Mouse (Mus musculus) cerebellum, postnatal 25 days (tissue): ENCODE results near the gene Hoxa3.
A peak's percentile ranks its signal among the peaks of the same experiment; 100 is the strongest.

ENCODE experiments used
- DNase-seq, 2 experiments: peaks; one replicate each; pipeline ENCODE4 v3.0.0; 2021; ENCODE audit warnings: mixed read lengths in 2 of 2

Gene Hoxa3

DNA sequence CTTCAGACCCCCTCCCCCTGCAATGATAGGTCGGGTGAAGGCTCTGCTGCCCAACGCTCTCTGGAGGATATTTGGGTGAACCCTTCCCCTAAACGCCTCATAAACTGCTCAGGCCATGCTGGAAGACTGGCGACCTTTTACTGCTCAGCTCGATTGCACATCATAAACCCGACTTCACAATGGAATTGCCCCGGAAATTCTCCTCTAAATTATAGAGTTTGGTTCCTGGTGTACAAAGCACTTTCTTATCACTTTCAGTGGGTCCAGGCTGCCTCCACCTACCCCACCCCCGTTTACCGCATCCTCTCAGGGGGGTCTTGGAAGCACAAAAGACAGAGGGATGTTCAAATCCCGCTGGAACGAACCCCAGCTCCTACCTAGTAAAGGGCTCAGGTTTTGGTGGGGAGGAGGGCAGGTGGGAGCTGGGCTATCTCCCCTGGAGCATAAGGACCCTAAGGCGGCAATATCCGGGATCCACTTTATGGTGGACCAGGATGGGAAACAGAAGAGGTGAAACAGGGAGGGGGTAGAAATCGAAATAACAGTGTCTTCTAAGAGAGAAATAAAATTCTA is 5.6 kb upstream of the Hoxa3 start:
- DNase-seq: no peak

DNA sequence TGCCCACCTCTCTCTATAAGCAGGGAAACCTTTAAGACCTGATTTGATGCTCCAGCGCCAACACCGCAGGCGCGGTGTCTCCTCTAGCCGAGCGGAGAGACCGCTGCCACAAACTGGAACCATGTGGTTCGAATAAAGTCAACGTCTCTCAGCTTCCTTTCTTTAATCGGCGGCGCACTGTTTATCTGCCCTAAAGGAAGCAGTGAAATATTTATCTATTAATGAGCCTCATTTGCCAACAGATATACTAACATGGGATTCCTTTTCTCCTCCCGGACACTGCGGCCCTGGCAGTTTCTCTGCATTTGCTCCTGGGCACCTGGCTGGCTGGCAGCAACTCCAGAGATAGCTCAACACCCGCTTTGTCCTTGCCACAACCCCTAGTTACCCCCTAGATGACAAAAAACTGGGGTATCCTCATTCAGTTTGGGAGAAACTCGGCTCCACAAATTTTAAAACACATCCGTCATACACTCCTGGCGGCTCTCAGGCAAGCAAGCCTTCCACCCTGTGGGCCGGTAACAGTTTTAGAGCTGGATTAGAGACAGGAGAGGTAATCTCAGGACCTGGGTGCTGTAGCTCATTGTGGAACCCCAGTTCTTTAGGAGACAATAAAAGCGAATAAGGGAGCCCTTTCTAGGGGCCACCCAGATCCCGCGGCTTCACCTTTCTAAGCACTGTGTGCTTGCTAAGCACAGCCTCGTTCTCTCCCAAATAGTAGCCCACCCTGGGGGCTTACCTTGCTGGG is 4.9 kb upstream of the Hoxa3 start:
- no peak for DNase-seq

GRCm38 (mm10) chr6:52217459-52217768 is 4.3 kb upstream of the Hoxa3 start:
- no peak for DNase-seq

- no peak for DNase-seq
These were observed 3.7 kb upstream of the Hoxa3 start for GRCm38 (mm10) chr6:52216691-52217458.

- DNase-seq: no peak
These were observed 2.8 kb upstream of the Hoxa3 start for GRCm38 (mm10) chr6:52215771-52216535.

DNA sequence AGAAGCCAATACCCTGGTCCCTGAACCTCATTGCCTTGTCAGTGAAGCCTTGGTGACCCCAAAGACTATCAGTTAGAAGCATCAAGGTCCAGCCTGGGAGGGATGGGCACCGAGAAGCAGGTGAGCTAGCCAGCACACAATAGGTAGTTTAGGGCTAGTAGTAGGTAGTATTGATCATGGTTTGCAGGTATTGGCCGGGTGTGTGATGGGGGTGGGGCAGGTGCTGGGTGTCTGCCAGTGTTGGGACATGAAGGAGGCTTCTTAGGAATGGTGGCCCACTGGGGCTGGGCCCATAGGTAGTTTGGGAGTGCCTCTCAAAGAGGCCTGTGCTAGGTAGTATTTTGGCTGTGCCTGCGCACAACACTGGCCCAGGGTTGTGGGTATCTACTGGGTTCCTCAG is 1.9 kb upstream of the Hoxa3 start:
- no peak for DNase-seq

GRCm38 (mm10) chr6:52214271-52214670 is 1.1 kb upstream of the Hoxa3 start:
- no peak for DNase-seq

DNA sequence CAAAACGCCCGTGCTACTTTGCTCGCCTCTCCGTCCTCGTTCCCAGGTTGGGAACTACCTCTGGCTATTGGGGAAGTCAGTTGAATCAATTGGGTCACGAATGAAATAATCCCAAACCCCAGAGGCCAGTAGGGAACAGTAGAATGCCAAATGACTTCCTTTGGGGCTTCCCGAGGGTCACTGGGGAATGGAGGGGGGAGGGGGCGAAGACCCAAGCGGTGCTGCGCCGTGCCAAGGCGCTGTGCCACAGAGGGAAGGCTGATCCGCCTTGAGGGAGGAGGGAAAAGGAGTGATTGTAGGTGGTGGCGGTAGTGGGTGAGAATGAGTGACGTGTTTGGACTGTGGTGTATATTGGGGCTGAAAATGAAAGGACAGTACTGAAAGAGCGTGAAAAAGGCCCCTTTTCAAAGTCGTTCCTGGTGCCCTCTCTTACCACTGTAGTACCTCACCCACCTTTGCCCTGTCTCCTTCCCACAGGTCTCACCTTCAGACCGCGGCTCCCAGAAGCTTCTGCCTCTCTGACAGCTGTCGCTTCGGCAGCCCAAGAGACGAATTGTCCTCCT is 499 bp downstream of the Hoxa3 start:
- DNase-seq: no peak

DNA sequence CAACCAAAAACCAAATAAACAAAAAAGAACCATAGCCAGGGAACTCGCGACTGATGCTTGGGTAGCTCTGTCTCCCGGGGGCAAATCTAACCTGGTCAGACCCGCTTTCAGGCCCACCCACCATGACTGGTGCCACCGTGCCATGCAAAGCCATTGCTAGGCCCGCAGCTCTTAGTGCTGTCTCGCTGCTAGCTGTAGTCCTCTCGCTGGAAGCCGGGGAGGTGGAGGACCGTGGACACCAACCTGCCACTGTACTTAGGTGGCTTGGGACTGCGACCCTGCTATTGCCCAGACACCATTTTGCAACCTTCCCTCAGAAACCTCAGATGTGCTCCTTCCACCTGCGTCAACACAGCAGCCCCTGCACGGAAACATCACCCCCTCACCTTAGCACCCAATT is 1.2 kb downstream of the Hoxa3 start:
- DNase-seq: no peak

DNA sequence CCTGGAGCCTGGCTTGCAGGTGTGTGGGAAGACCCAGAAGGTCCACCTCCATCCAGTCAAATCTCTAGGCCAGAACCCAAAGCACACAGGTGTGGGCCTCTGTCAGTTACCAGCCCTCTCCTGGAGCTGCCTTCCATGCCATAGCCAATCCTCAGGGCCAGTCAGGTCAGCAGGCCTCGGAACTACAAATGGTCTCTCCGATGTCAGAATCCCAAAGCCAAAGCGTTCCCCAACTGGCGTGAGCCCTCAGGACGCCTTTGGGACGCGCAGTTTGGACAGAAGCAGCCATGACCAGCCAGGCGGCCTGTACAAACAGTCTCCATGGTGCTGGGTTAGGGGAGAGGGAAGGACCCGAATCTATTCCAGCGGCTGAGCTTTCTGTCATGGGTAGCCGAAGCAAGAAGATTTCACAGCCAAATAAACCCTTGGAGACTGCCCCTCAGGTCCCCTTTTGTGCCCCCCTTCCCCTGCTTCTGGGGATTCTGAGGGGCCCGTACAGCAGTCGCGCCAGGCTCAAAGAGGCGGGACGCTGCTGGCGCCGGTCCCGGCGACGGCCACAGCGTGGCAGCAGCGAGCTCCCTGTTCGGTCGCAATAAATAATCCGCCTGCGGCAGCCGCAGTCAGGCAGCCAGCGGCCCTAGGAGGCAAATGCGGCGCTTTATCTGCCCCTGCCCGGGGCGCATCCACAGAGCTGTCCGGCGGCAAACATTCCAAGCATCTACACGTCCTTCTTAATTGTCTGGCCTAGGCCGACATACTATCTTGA is 1.8 kb downstream of the Hoxa3 start:
- peak; percentile 67 to 79 for DNase-seq

DNA sequence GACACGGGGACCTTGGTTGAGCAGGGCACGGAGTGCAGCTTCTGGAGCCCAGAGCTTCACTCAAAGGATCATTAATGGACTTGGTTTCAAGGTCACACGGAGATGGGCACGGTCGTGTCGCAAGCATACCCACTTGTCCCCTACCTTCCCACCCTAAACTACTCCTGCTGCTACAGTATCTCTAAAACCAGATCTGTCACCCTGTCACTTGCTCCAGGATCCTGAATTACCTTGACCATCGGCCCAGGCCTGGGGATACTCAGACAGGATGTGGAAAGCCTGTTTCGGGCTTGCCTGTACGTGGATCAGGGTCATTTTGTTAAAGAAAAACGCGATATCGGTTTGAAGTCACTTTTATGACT is 3.5 kb downstream of the Hoxa3 start:
- DNase-seq: no peak

DNA sequence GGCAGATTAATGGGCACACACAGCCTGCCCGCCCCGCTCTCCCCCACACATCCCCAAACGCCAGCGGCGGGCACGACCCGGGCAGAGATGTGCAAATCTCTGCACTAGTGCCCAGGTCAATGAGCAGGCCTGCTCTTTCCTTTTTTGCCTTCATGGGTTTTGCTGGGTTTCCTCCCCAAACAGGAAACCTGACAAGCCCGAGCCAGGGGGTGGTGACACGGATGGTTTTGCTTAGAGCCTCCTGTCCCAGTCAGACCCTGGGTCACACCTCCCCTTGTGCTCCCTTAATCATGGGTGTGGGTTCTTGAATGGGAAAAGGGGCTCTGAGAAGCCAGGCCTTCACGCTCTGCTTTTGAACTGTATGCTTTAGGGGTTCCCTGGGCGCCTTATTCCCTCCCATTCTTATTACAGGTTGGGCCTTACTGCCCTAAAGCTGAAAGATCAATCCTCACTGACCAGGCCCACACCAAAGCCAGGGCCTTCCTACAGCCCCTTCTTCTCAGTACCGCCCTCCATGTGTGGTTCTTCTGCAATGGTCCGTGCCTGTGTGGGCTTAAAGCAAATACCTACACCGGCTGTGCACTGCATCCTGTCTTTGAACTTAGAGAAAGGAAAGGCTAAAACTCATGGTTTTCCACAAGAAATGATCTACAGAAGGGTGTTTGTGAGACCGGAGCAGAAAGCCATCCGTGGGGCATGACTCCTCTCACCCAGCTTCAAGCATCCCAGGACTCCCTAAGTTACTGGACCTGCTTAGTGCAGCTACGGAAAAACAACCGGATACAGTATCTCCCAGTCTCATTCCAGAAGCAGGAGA is 4.1 kb downstream of the Hoxa3 start:
- peak in 1 of 2 experiments; percentile 2 for DNase-seq

GRCm38 (mm10) chr6:52208072-52208867 is 4.9 kb downstream of the Hoxa3 start, which contains the start of gene Hoxa6:
TSS of gene Hoxa6 (minus strand) at chr6:52208722.
- DNase-seq: peak in 1 of 2 experiments; percentile 6

- no peak for DNase-seq
These were observed 5.5 kb downstream of the Hoxa3 start for GRCm38 (mm10) chr6:52207684-52207976.

GRCm38 (mm10) chr6:52206882-52207683 is 6.1 kb downstream of the Hoxa3 start:
- DNase-seq: no peak

DNA sequence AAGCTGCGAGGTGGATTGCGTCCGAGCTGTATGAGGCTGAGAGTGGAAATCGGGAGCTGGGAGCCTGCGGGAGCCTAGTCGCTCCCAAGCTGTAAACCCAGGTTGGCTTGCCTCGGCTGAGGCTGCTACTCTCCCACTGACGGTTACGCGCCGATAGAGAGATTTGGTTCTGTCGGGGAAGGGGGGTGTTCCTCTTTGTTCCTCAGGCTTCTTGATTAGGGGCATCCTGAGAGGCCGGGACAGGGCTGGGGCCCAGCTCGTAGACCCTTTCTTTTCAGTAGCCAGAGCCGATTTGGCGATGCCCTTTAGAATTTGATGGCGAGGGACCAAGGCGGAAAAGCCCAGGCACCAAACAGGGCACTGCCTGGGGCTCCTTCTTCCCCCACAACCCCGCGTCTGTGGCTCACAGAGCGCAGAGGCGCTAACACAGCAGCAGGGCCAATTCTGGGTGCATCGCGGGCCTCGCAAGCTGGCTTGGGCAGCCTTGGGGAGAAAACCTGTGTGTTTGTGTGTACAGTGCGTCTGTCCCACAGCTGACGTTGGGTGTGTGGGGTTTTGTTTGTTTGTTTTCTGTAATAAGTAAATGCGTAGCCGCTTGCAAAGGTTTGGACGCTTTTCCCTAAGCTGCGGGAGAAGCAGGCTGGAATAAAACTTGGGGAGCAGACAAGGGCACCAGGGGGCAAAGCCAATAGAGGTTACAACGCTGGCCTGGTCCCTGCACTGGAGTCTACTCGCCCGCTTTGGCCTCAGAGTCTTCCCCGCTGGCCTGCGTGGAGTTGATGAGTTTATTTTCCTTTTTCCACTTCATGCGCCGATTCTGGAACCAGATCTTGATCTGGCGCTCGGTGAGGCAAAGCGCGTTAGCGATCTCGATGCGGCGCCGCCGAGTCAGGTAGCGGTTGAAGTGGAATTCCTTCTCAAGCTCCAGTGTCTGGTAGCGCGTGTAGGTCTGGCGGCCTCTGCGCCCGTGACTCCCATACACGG is 7.2 kb downstream of the Hoxa3 start:
- DNase-seq: no peak

- no peak for DNase-seq
These were observed 7.9 kb downstream of the Hoxa3 start for GRCm38 (mm10) chr6:52205221-52205620.

DNA sequence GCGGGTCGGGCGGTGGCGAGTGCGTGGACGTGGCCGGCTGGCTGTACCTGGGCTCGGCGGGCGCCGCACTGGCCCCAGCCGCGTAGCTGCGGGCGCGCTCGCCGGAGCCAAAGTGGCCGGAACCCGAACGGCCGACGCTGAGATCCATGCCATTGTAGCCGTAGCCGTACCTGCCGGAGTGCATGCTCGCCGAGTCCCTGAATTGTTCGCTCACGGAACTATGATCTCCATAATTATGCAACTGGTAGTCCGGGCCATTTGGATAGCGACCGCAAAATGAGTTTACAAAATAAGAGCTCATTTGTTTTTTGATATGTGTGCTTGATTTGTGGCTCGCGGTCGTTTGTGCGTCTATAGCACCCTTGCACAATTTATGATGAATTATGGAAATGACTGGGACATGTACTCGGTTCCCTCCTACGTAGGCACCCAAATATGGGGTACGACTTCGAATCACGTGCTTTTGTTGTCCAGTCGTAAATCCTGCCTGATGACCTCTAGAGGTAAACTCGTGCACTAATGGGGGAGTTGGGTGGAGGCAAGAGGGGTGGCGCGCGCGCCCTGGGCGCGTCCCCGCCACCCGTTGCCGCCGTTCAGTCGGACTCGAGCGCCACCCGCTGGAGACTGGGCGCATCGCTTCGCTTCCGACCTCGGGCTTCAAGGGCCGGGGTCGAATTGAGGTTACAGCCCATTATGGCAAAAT is 8.9 kb downstream of the Hoxa3 start, which contains the start of gene Hoxa5:
Hoxa5 (minus strand) TSS at position 538 of the 703 bp plus-strand sequence.
- DNase-seq: no peak
